Mouse (Mus musculus): ENCODE results near the gene Ring1. TPM values are rescaled to one million over a fixed set of nuclear protein-coding genes. Genes with fewer than 3 reads are reported as not detected.
A peak's percentile ranks its signal among the peaks of the same experiment; 100 is the strongest.

The Ring1 gene
- polyA plus RNA-seq, 1 experiment, result 27.8 TPM

DNA sequence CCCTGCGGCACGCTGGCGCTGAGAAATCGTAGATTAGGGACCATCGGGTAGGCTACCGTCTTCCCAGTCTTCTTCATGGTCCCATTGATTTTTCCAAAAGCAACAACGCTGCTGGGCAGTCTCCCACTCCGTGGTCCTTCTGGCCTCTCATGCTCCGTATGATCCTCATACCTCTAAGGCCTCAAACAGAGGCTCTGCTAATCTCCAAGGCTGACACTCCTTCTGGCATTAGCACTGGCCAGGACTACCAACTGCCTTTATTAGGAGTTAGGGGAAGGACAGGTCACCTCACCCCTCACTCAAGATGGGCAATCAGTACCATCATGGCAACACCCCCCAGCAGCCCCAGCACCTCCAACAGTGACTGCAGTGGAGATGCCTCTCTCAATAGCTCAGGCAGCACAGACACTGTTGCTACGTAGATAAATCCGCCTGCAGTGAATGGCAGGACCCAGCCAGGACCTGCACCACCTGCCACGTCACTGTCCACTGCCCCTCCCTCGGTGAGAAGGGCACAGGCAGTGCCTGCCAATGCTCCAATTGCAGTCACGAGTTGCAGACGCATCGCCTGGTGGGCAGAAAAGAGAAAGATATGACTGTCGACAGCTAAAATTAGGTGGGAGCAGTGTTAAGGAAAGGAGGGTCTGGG is 4.1 kb upstream of the Ring1 start:
- peaks cover 52% of the 10 kb centered on the region for H3K4me1 ChIP-seq (ENCODE audit: control insufficient read depth, insufficient read depth, low read length)
- no peak for TF ChIP-seq CTCF (IDR thresholded peaks at IDR 0.05; ENCODE audit: control insufficient read depth, insufficient read depth, insufficient replicate concordance, low read depth, low read length)
- no peak for TF ChIP-seq POLR2A (IDR thresholded peaks at IDR 0.05; ENCODE audit: control insufficient read depth, low read depth, low read length)
- H3K27ac ChIP-seq (ENCODE audit: control insufficient read depth, insufficient read depth, low read depth, low read length), result no peak overlapping the region
- H3K4me3 ChIP-seq (ENCODE audit: control insufficient read depth, low read depth, low read length), result no peak overlapping the region
- no peaks in the 10 kb centered on the region for H3K27me3 ChIP-seq (ENCODE audit: control insufficient read depth, insufficient read depth, low read length)
- H3K36me3 ChIP-seq (ENCODE audit: control insufficient read depth, insufficient read depth, low read length), result no peaks in the 10 kb centered on the region

DNA sequence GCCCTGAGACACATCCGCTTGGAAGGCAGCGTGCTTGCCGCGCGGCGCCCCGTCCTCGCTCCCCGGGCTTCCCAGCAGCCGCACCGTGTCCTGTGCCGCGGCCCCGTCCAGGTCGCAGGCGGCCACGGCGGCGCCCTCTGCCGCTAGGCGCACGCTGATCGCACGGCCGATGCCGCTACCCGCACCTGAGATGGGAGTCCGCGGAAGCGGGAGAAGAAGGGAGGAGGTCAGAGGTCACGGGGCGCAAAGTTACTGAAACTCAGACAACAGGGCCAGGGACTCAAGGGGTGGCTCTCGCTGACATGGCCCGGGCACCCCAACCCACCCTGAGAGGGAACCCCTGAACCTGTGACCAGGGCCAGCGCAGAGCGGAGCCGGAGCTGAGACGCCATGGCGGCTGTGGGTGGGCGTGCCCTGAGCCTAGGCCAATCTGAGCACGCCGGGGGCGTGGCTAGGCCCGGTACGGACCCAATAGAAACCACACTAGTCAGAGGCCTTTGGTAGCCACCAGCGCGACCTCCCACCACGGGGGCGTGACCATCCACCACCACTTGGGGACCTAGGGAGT is 3.3 kb upstream of the Ring1 start, which contains the start of gene H2-Ke6:
Gene H2-Ke6 (minus strand): TSS at position 405 of the 568 bp plus-strand sequence.
- peak; percentile 61 for TF ChIP-seq POLR2A (IDR thresholded peaks at IDR 0.05; ENCODE audit: control insufficient read depth, low read depth, low read length)
- no peak for TF ChIP-seq CTCF (IDR thresholded peaks at IDR 0.05; ENCODE audit: control insufficient read depth, insufficient read depth, insufficient replicate concordance, low read depth, low read length)
- H3K4me1 ChIP-seq (ENCODE audit: control insufficient read depth, insufficient read depth, low read length), result peaks cover 47% of the 10 kb centered on the region
- H3K4me3 ChIP-seq (ENCODE audit: control insufficient read depth, low read depth, low read length), result peak within 1 kb of the TSS; percentile 83
- peak within 1 kb of the TSS; percentile 52 for H3K27ac ChIP-seq (ENCODE audit: control insufficient read depth, insufficient read depth, low read depth, low read length)
- no peaks in the 10 kb centered on the region for H3K27me3 ChIP-seq (ENCODE audit: control insufficient read depth, insufficient read depth, low read length)
- no peaks in the 10 kb centered on the region for H3K36me3 ChIP-seq (ENCODE audit: control insufficient read depth, insufficient read depth, low read length)

DNA sequence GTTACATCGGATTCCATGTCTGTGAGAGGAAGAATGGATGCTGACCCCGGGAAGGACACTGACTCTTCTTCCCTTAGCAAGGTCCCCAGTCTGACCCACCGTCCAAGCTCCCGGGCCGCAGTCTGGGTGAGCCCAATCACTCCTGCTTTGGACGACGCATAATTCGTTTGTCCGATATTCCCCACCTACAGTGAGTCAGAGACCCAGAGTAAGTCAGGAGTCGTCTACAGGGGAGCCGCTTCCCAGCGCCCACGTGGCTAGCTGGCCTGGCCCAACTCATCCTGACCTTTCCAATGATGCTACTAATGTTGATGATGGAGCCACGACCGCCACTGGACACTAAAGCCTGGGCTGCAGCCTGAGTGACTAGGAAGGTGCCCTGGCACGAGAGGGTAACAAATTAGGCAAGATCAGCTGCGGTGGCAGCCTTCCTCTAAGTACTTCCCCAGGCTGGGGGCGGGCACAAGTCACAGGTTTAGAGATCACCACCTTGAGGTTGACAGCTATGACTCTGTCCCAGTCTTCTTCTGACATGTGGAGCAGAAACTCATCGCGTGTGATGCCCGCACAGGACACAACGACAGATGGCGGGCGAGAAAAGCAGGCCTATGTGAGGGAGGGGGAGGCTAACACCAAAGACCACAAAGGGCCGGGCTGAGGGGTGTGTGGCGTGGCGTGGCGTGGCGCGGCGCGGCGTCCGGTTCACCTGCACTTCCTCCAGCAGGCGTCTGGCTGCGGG is 2.6 kb upstream of the Ring1 start:
- Histone ChIP-seq H3K27me3 (ENCODE audit: control insufficient read depth, insufficient read depth, low read length) (no peaks in the 10 kb centered on the region), H3K4me3 (ENCODE audit: control insufficient read depth, low read depth, low read length) (peak overlapping the region; percentile 83), H3K4me1 (ENCODE audit: control insufficient read depth, insufficient read depth, low read length) (peaks cover 46% of the 10 kb centered on the region), H3K27ac (ENCODE audit: control insufficient read depth, insufficient read depth, low read depth, low read length) (peak overlapping the region; percentile 52), H3K36me3 (ENCODE audit: control insufficient read depth, insufficient read depth, low read length) (peaks cover 2% of the 10 kb centered on the region; the same call in 1 of the 2 replicates)
- no peak for TF ChIP-seq CTCF (IDR thresholded peaks at IDR 0.05; ENCODE audit: control insufficient read depth, insufficient read depth, insufficient replicate concordance, low read depth, low read length)
- 0 out of 2 replicates have a peak, but pooled peaks have one; percentile 17 for TF ChIP-seq POLR2A (IDR thresholded peaks at IDR 0.05; ENCODE audit: control insufficient read depth, low read depth, low read length)

DNA sequence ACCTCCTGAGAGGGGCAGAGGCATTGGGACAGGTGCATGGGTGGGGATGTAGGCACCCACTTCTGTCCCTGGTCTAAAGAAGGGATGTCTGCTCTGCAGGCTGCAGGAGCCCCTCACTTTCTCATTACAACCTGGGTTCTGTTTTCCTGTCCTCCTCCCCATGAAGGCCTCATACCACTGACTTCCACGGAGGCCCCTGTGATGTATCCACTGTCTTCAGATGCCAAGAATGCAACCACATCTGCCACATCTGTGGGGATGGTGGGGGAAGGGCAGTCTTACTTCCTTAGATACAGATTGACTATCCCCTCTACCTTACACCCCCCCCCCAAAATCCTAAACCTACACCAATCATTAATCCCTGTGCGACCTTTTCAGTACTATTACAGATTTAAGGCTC is 1.7 kb upstream of the Ring1 start:
- no peak overlapping the region for H3K4me3 ChIP-seq (ENCODE audit: control insufficient read depth, low read depth, low read length)
- no peak for TF ChIP-seq CTCF (IDR thresholded peaks at IDR 0.05; ENCODE audit: control insufficient read depth, insufficient read depth, insufficient replicate concordance, low read depth, low read length)
- TF ChIP-seq POLR2A (IDR thresholded peaks at IDR 0.05; ENCODE audit: control insufficient read depth, low read depth, low read length), result no peak
- H3K27me3 ChIP-seq (ENCODE audit: control insufficient read depth, insufficient read depth, low read length), result no peaks in the 10 kb centered on the region
- H3K27ac ChIP-seq (ENCODE audit: control insufficient read depth, insufficient read depth, low read depth, low read length), result no peak overlapping the region
- peaks cover 2% of the 10 kb centered on the region; the same call in 1 of the 2 replicates for H3K36me3 ChIP-seq (ENCODE audit: control insufficient read depth, insufficient read depth, low read length)
- peaks cover 48% of the 10 kb centered on the region for H3K4me1 ChIP-seq (ENCODE audit: control insufficient read depth, insufficient read depth, low read length)

DNA sequence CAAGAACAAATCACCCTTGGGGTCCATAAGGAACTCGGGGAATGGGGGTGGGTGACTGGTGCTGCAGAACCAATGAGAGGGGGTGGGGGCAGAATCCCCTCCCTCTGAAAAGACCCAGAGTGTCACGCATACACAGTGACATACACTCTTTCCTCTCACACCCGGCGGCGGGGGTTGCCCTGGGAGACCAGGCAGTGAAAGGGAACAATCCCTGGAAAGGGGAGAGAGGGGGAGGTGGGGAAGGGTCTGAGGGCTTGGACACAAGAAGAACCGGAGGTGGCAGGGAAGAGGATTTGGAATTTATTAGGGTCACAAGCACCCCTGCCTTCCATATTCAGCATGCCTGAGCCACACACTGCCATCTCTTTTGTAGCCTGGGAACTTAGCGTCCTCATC is 1.3 kb upstream of the Ring1 start:
- H3K4me1 ChIP-seq (ENCODE audit: control insufficient read depth, insufficient read depth, low read length), result peaks cover 48% of the 10 kb centered on the region

DNA sequence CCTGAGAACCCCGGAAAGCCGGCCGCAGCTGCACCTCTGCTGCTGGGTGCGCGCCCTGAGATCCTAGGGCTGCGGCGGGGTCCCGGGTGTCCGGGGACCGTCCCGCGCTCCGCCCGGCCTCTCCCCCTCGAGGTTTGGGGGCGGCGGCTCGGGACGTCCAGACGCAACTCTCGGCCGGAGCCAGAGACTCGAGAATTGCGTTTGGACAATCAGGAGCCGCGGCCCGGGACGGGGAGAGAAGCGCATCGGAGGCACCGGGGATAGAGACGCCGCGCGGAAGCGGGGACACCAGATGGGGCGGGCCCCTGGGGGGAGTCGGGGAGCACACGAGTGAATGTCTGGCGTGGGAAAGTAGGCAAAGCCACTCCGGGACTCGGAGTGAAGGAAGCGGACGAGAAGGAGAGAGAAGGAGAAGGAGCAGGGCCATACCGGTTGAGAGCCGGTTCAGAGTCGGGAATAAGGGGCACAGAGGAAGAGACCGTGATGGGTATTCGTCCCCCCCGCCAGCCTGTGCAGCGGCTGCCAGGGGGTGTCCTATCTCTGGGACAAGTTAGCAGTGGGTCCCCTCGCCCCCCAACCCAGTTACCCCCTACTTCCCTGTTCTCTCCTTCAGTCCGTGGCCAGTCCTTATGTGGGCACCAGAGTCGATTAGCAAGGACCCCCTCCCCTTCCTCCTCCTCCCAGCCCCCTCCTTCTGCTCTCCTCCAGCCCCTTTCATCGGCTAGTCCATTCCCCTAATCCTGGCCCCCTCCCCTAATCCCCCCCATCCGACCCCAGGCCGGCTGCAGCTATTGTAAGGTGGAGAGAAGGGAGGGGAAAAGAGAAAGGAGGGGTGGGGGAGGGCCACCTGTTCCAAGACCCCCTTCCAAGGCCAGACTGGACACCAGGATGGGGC is 628 bp upstream of the Ring1 start:
- peak overlapping the region; percentile 85 for H3K4me3 ChIP-seq (ENCODE audit: control insufficient read depth, low read depth, low read length)
- no peaks in the 10 kb centered on the region for H3K27me3 ChIP-seq (ENCODE audit: control insufficient read depth, insufficient read depth, low read length)
- TF ChIP-seq CTCF (IDR thresholded peaks at IDR 0.05; ENCODE audit: control insufficient read depth, insufficient read depth, insufficient replicate concordance, low read depth, low read length) (no peak), POLR2A (IDR thresholded peaks at IDR 0.05; ENCODE audit: control insufficient read depth, low read depth, low read length) (no peak)
- H3K27ac ChIP-seq (ENCODE audit: control insufficient read depth, insufficient read depth, low read depth, low read length), result peak overlapping the region; percentile 12
- peaks cover 2% of the 10 kb centered on the region; the same call in 1 of the 2 replicates for H3K36me3 ChIP-seq (ENCODE audit: control insufficient read depth, insufficient read depth, low read length)
- peaks cover 44% of the 10 kb centered on the region for H3K4me1 ChIP-seq (ENCODE audit: control insufficient read depth, insufficient read depth, low read length)

More for the DNA sequence above, 1.3 kb upstream of the Ring1 start:
- no peak for TF ChIP-seq POLR2A (IDR thresholded peaks at IDR 0.05; ENCODE audit: control insufficient read depth, low read depth, low read length)
- no peak for TF ChIP-seq CTCF (IDR thresholded peaks at IDR 0.05; ENCODE audit: control insufficient read depth, insufficient read depth, insufficient replicate concordance, low read depth, low read length)
- H3K27me3 ChIP-seq (ENCODE audit: control insufficient read depth, insufficient read depth, low read length), result no peaks in the 10 kb centered on the region
- H3K36me3 ChIP-seq (ENCODE audit: control insufficient read depth, insufficient read depth, low read length), result peaks cover 2% of the 10 kb centered on the region; the same call in 1 of the 2 replicates
- no peak overlapping the region for H3K4me3 ChIP-seq (ENCODE audit: control insufficient read depth, low read depth, low read length)
- no peak overlapping the region for H3K27ac ChIP-seq (ENCODE audit: control insufficient read depth, insufficient read depth, low read depth, low read length)
